Mouse (Mus musculus) thymus, postnatal 0 days (tissue): Measurements from ENCODE around the gene Gm28710. TPM values are rescaled to one million over a fixed set of nuclear protein-coding genes. Genes with fewer than 3 reads are reported as not detected.

Source experiments
- DNase-seq: peaks from one replicate; pipeline ENCODE4 v3.0.0-alpha.2; 2015; ENCODE audit warnings: low spot score
- polyA plus RNA-seq: library from polyadenylated mRNA; unstranded; fragments of >200 nt; fragmentation: Nextera tagmentation; extraction: Ambion mirVana; gene quantifications from 2 replicates; pipeline ENCODE4 v1.2.1, GENCODE M21; 2015

Gm28710 gene
- polyA plus RNA-seq, result 0.13 and 0.18 TPM in 2 replicates

DNA sequence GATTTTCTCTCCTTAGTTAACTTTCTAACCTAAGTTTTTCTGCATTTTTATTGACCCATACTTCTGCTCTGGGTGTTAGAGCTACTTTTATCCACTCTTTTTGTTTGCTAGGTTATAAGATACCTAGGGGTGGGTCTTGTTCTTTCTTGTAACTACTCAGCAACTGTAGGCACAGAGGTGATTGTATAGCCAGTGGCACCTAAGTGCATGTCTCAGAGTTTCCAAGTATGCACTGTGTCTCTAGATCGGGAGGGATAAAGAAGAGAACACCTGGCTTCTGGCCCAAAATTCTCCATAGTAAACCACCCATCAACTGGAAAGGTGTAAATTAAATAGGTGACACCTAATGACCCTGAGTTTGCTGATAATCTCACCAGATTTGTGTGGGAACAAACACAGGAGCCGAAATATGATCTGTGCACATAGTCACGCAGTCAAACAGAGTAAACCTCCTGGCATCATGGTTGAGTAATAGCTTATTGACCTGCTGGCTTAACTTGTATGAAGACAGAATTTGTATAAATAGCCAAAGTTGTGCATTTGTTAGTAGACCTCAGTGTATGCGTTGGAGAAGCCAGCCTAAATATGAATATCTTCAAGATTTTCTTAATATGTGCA lies at the start of gene Gm28710:
Gene Gm28710, plus strand, starts transcription at position 568 of the 618 bp plus-strand sequence.
- no peak for DNase-seq

DNA sequence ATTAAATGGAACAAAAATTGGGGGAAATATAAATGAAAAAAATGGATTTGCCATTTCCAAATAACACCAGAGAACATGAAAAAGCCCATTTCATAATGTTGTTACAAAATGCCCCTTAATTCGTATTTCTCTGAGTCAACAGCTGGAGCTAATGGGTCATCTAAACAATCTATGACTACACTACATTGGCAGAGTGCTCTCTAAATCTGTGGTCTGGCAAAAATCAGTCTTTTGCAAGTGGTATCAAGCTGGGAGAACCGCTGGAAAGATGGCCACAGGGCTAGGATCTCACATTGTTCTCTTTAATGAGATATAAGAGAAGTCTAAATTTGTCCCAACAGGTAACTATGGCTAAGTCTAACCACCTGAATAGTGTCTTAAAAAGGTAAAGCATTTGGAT lies 14.4 kb upstream of the Gm28710 start:
- no peak for DNase-seq

GRCm38 (mm10) chr5:16778610-16779172 lies 12.9 kb upstream of the Gm28710 start:
- no peak for DNase-seq

- DNase-seq, result no peak
Observed at GRCm38 (mm10) chr5:16785627-16786026, 6.0 kb upstream of the Gm28710 start.

DNA sequence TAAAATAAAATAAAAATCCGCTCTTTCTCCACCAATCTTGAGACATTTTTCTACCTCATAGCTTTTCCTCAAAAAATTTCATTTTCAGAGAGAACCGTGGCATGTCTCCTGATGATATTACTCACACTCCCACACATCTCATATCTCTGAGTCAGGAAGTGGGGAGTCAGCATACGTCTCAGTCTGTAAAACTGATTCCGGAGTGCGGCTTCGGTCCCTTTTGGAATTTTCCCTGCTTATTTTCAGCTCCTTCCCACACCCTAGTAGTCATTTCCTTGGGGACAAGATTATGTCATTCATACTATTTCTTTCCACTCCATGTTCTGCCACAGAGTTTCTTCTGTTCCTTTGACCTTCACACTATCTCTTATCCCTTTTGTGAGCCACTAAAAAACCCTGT lies 3.4 kb downstream of the Gm28710 start:
- no peak for DNase-seq

- DNase-seq, result no peak
Observed at GRCm38 (mm10) chr5:16802726-16803125, 11.1 kb downstream of the Gm28710 start.

GRCm38 (mm10) chr5:16838991-16839390 lies 47.4 kb downstream of the Gm28710 start:
- no peak for DNase-seq

- DNase-seq, result peak; percentile 4
Observed at GRCm38 (mm10) chr5:16869309-16869915, 77.8 kb downstream of the Gm28710 start.

- no peak for DNase-seq
Observed at GRCm38 (mm10) chr5:16894161-16894560, 102.6 kb downstream of the Gm28710 start.

GRCm38 (mm10) chr5:16919791-16920190 lies 128.2 kb downstream of the Gm28710 start:
- DNase-seq, result no peak

DNA sequence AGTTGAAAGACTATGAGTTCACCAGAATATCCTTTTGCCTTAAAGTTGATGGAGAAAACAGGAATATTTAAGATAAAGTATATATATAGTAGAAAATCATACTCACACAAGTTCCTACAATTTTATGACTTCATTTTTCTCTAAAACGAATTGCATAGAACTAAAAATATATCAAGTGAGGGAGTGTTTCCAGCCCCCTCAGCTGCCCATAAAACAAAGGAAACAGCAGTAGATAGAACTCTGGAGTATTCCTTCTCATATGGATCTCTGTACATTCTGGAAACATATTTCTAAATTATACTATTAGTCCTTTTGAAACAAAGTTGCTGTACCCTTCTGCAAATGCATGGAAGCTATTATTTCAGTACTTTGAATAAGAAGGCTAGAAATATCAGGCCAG lies 130.9 kb downstream of the Gm28710 start:
- no peak for DNase-seq

Other genes starting within 250 kb of the Gm28710 start
- 0.46 and 0.68 TPM in 2 replicates for gene Hgf, start 238.3 kb upstream of the Gm28710 start, polyA plus RNA-seq